Mouse (Mus musculus) fibroblast of lung, adult 2 months (primary cell): ENCODE measurements around the gene Wsb1.

Source experiments
- DNase-seq: peaks from one replicate; pipeline ENCODE4 v3.0.0-alpha.2; 2011; ENCODE audit warnings: low read depth

Wsb1 gene

GRCm38 (mm10) chr11:79215539-79215938 is 38.9 kb downstream of the Wsb1 start:
- no peak for DNase-seq

GRCm38 (mm10) chr11:79214015-79214418 is 40.5 kb downstream of the Wsb1 start:
- no peak for DNase-seq

GRCm38 (mm10) chr11:79209882-79210471 is 44.5 kb downstream of the Wsb1 start:
- DNase-seq: no peak

GRCm38 (mm10) chr11:79209113-79209512 is 45.4 kb downstream of the Wsb1 start:
- DNase-seq: no peak

GRCm38 (mm10) chr11:79208462-79208861 is 46.0 kb downstream of the Wsb1 start:
- no peak for DNase-seq

GRCm38 (mm10) chr11:79207691-79208090 is 46.8 kb downstream of the Wsb1 start:
- no peak for DNase-seq

- DNase-seq: no peak
Measured at GRCm38 (mm10) chr11:79204444-79204843, 50.0 kb downstream of the Wsb1 start.

- DNase-seq: no peak
Measured at GRCm38 (mm10) chr11:79200502-79200901, 54.0 kb downstream of the Wsb1 start.

- no peak for DNase-seq
Measured at GRCm38 (mm10) chr11:79198562-79198961, 55.9 kb downstream of the Wsb1 start.

- no peak for DNase-seq
Measured at GRCm38 (mm10) chr11:79197846-79198235, 56.6 kb downstream of the Wsb1 start.

GRCm38 (mm10) chr11:79196876-79197845 is 57.3 kb downstream of the Wsb1 start:
- DNase-seq: no peak

GRCm38 (mm10) chr11:79196196-79196869 is 58.1 kb downstream of the Wsb1 start:
- DNase-seq: no peak

- no peak for DNase-seq
Measured at GRCm38 (mm10) chr11:79192176-79192575, 62.3 kb downstream of the Wsb1 start.

GRCm38 (mm10) chr11:79191214-79191613 is 63.3 kb downstream of the Wsb1 start:
- DNase-seq: no peak

- no peak for DNase-seq
Measured at GRCm38 (mm10) chr11:79190257-79190656, 64.2 kb downstream of the Wsb1 start.
